Mouse (Mus musculus) E14TG2a.4 (cell line): ENCODE measurements around the gene Ebf4.
A peak's percentile ranks its signal among the peaks of the same experiment; 100 is the strongest.

ENCODE experiments used
- H3K27me3 ChIP-seq: 2 replicates; pipeline ENCODE4 v1.6.1; 2014; ENCODE audit warnings: low read length, control low read depth; ENCODE audit not compliant: insufficient read depth
- H3K36me3 ChIP-seq: 2 replicates; pipeline ENCODE4 v1.6.1; 2014; ENCODE audit warnings: low read length, control low read depth; ENCODE audit not compliant: insufficient read depth
- H3K4me1 ChIP-seq: replicated peaks from 2 replicates; pipeline ENCODE4 v1.6.1; 2014; ENCODE audit warnings: low read depth, low read length, control low read depth
- H3K4me3 ChIP-seq: replicated peaks from 2 replicates; pipeline ENCODE4 v1.5.1; 2014; ENCODE audit warnings: mild to moderate bottlenecking, low read length
- H3K9me3 ChIP-seq: 2 replicates; pipeline ENCODE4 v1.6.1; 2014; ENCODE audit warnings: low read length, control low read depth
- CTCF ChIP-seq: conservative IDR thresholded peaks from 2 replicates; pipeline ENCODE4 v1.5.1; 2014; ENCODE audit warnings: low read length
- NANOG ChIP-seq: IDR thresholded peaks from 2 replicates; pipeline ENCODE4 v1.6.1; 2014; ENCODE audit warnings: borderline replicate concordance, low read length, mixed read lengths
- POU5F1 ChIP-seq: IDR thresholded peaks from 2 replicates; pipeline ENCODE4 v1.6.1; 2014; ENCODE audit warnings: low read length, borderline replicate concordance

Ebf4 gene

GRCm38 (mm10) chr2:130383205-130383604 lies 88.2 kb downstream of the Ebf4 start:
- Histone ChIP-seq H3K27me3 (peaks cover 14% of the 10 kb centered on the region), H3K4me3 (no peak overlapping the region), H3K4me1 (no peaks in the 10 kb centered on the region), H3K9me3 (peaks cover 23% of the 10 kb centered on the region), H3K36me3 (no peaks in the 10 kb centered on the region)
- TF ChIP-seq NANOG (no peak), POU5F1 (no peak), CTCF (no peak)

GRCm38 (mm10) chr2:130383895-130384294 lies 88.9 kb downstream of the Ebf4 start:
- Histone ChIP-seq H3K36me3 (no peaks in the 10 kb centered on the region), H3K4me3 (no peak overlapping the region)
- TF ChIP-seq NANOG (no peak), POU5F1 (no peak), CTCF (no peak)

GRCm38 (mm10) chr2:130386212-130386611 lies 91.2 kb downstream of the Ebf4 start:
- Histone ChIP-seq H3K9me3 (peaks cover 23% of the 10 kb centered on the region), H3K4me3 (no peak overlapping the region), H3K4me1 (no peaks in the 10 kb centered on the region), H3K36me3 (peaks cover 5% of the 10 kb centered on the region), H3K27me3 (0 out of 2 replicates have a peak, but pooled peaks cover 10% of the 10 kb centered on the region)
- TF ChIP-seq POU5F1 = no peak
- no peak for TF ChIP-seq CTCF
- TF ChIP-seq NANOG = no peak

More at GRCm38 (mm10) chr2:130383895-130384294, 88.9 kb downstream of the Ebf4 start:
- Histone ChIP-seq H3K27me3 (peaks cover 13% of the 10 kb centered on the region), H3K4me1 (no peaks in the 10 kb centered on the region), H3K9me3 (peaks cover 23% of the 10 kb centered on the region)

GRCm38 (mm10) chr2:130388796-130389195 lies 93.8 kb downstream of the Ebf4 start:
- Histone ChIP-seq H3K4me3 (no peak overlapping the region), H3K27me3 (0 out of 2 replicates have a peak, but pooled peaks cover 4% of the 10 kb centered on the region), H3K9me3 (peaks cover 23% of the 10 kb centered on the region), H3K4me1 (no peaks in the 10 kb centered on the region), H3K36me3 (peaks cover 20% of the 10 kb centered on the region)
- TF ChIP-seq CTCF (peak; percentile 37), NANOG (no peak)

GRCm38 (mm10) chr2:130390993-130391625 lies 96.1 kb downstream of the Ebf4 start:
- peaks cover 3% of the 10 kb centered on the region for H3K9me3 ChIP-seq
- peaks cover 11% of the 10 kb centered on the region for H3K27me3 ChIP-seq
- TF ChIP-seq CTCF (no peak), NANOG (no peak), POU5F1 (no peak)
- H3K4me1 ChIP-seq = no peaks in the 10 kb centered on the region
- H3K36me3 ChIP-seq = peaks cover 40% of the 10 kb centered on the region
- H3K4me3 ChIP-seq = no peak overlapping the region

- Histone ChIP-seq H3K36me3 (peaks cover 40% of the 10 kb centered on the region), H3K4me3 (no peak overlapping the region), H3K4me1 (peaks cover 12% of the 10 kb centered on the region), H3K27me3 (peaks cover 25% of the 10 kb centered on the region), H3K9me3 (no peaks in the 10 kb centered on the region)
- no peak for TF ChIP-seq POU5F1
- no peak for TF ChIP-seq NANOG
- TF ChIP-seq CTCF = no peak
Observed at GRCm38 (mm10) chr2:130392836-130393235, 97.9 kb downstream of the Ebf4 start.

GRCm38 (mm10) chr2:130395696-130396095 lies 100.7 kb downstream of the Ebf4 start:
- peaks cover 22% of the 10 kb centered on the region for H3K9me3 ChIP-seq
- peaks cover 26% of the 10 kb centered on the region for H3K4me1 ChIP-seq
- TF ChIP-seq NANOG = no peak
- no peak for TF ChIP-seq POU5F1
- no peak for TF ChIP-seq CTCF

GRCm38 (mm10) chr2:130397186-130397985 lies 102.4 kb downstream of the Ebf4 start, which contains the start of gene Cpxm1:
TSS of gene Cpxm1 (minus strand) at chr2:130397574.
- H3K9me3 ChIP-seq = peaks cover 22% of the 10 kb centered on the region
- H3K4me1 ChIP-seq = peaks cover 31% of the 10 kb centered on the region
- H3K4me3 ChIP-seq = peak within 1 kb of the TSS; percentile 83
- H3K27me3 ChIP-seq = peaks cover 37% of the 10 kb centered on the region
- H3K36me3 ChIP-seq = peaks cover 34% of the 10 kb centered on the region
- TF ChIP-seq CTCF = no peak
- TF ChIP-seq NANOG = no peak
- TF ChIP-seq POU5F1 = no peak

More at GRCm38 (mm10) chr2:130395696-130396095, 100.7 kb downstream of the Ebf4 start:
- Histone ChIP-seq H3K36me3 (peaks cover 36% of the 10 kb centered on the region), H3K4me3 (no peak overlapping the region), H3K27me3 (peaks cover 37% of the 10 kb centered on the region)
